Mouse (Mus musculus) limb, embryonic 14.5 days (tissue): ENCODE measurements around the gene Ass1. TPM values are rescaled to one million over a fixed set of nuclear protein-coding genes. Genes with fewer than 3 reads are reported as not detected.

Experiments used
- ATAC-seq: fragments of 200-750 bp; cut with Nextera tagmentation; 2 replicates; pipeline ENCODE4 v1.8.0; 2017; ENCODE audit warnings: low read depth, moderate number of reproducible peaks, moderate TSS enrichment; ENCODE audit not compliant: low FRiP score
- DNase-seq: peaks from one replicate; pipeline ENCODE4 v3.0.0-alpha.2; 2015; ENCODE audit warnings: low spot score
- H3K27ac ChIP-seq: fragments of 300-500 bp; sonication (generic); replicated peaks from 2 replicates; pipeline ENCODE4 v1.5.1; 2014; ENCODE audit warnings: low read depth, mild to moderate bottlenecking, low read length, moderate library complexity, mixed read lengths
- H3K27me3 ChIP-seq: fragments of 300-500 bp; sonication (generic); 2 replicates; pipeline ENCODE4 v1.6.1; 2014; ENCODE audit warnings: low read length, mixed read lengths; ENCODE audit not compliant: control insufficient read depth, insufficient read depth
- H3K36me3 ChIP-seq: fragments of 300-500 bp; sonication (generic); 2 replicates; pipeline ENCODE4 v1.6.1; 2014; ENCODE audit warnings: mild to moderate bottlenecking, low read length, moderate library complexity, mixed read lengths; ENCODE audit not compliant: control insufficient read depth, insufficient read depth
- H3K4me1 ChIP-seq: fragments of 300-500 bp; sonication (generic); 2 replicates; pipeline ENCODE4 v1.6.1; 2014; ENCODE audit warnings: antibody characterized with exemption, low read length, mixed read lengths; ENCODE audit not compliant: control insufficient read depth, insufficient read depth
- H3K4me2 ChIP-seq: fragments of 300-500 bp; sonication (generic); replicated peaks from 2 replicates; pipeline ENCODE4 v1.6.1; 2014; ENCODE audit warnings: low read depth, mild to moderate bottlenecking, low read length, moderate library complexity; ENCODE audit not compliant: severe bottlenecking
- H3K4me3 ChIP-seq: fragments of 300-500 bp; sonication (generic); replicated peaks from 2 replicates; pipeline ENCODE4 v1.5.1; 2014; ENCODE audit warnings: low read length
- H3K9ac ChIP-seq: fragments of 300-500 bp; sonication (generic); 2 replicates; pipeline ENCODE4 v1.6.1; 2014; ENCODE audit warnings: mild to moderate bottlenecking, low read depth, low read length, moderate library complexity; ENCODE audit not compliant: severe bottlenecking
- H3K9me3 ChIP-seq: fragments of 300-500 bp; sonication (generic); 2 replicates; pipeline ENCODE4 v1.6.1; 2016; ENCODE audit warnings: low read length; ENCODE audit not compliant: control insufficient read depth
- POLR2A ChIP-seq: fragments of 200-500 bp; IDR thresholded peaks from 2 replicates; pipeline ENCODE4 v1.8.0; 2012; ENCODE audit warnings: inconsistent platforms, mild to moderate bottlenecking, moderate library complexity, borderline replicate concordance; ENCODE audit not compliant: insufficient read depth, insufficient read length; ENCODE audit errors: extremely low read depth
- WGBS: fragments of 180-500 bp; shearing (Covaris S2); extraction: QIAGEN DNeasy Blood & Tissue Kit; methylation state at CpG from one replicate; pipeline ENCODE4 v1.1.7; 2014; 5-methylcytosine and 5-hydroxymethylcytosine counted together
- polyA plus RNA-seq, 2 experiments: library from polyadenylated mRNA; depleted of rRNA in 1 of 2; stranded (reverse) in 1 of 2; unstranded in 1 of 2; fragments of >200 nt; fragmentation: Nextera tagmentation in 1 of 2; extraction: Ambion mirVana in 1 of 2; gene quantifications; 2 replicates each; pipeline versions ENCODE4 v1.2.1 to v1.2.3; 2012 to 2014

Ass1 gene
- polyA plus RNA-seq, 2 experiments = 17.1 to 27.1 TPM

GRCm38 (mm10) chr2:31511316-31511715 lies 41.3 kb downstream of the Ass1 start:
- no peak overlapping the region for H3K9ac ChIP-seq
- no peak overlapping the region for H3K4me3 ChIP-seq
- WGBS = 64% methylated on average over 6 of the region's 6 CpGs
- H3K36me3 ChIP-seq = no peaks in the 10 kb centered on the region
- ATAC-seq (no peak), DNase-seq (no peak)
- H3K9me3 ChIP-seq = peaks cover 7% of the 10 kb centered on the region
- peaks cover 17% of the 10 kb centered on the region for H3K4me1 ChIP-seq
- no peak overlapping the region for H3K27ac ChIP-seq
- H3K27me3 ChIP-seq = no peaks in the 10 kb centered on the region
- H3K4me2 ChIP-seq = no peak overlapping the region
- TF ChIP-seq POLR2A = no peak

- H3K27ac ChIP-seq = no peak overlapping the region
- DNase-seq (no peak), ATAC-seq (no peak)
- no peaks in the 10 kb centered on the region for H3K27me3 ChIP-seq
- WGBS = 66% methylated on average over 12 of the region's 12 CpGs
- H3K36me3 ChIP-seq = no peaks in the 10 kb centered on the region
- no peak for TF ChIP-seq POLR2A
- peaks cover 7% of the 10 kb centered on the region for H3K9me3 ChIP-seq
- H3K4me1 ChIP-seq = peaks cover 6% of the 10 kb centered on the region; the same call in 1 of the 2 replicates
- no peak overlapping the region for H3K4me2 ChIP-seq
- H3K9ac ChIP-seq = no peak overlapping the region
- H3K4me3 ChIP-seq = no peak overlapping the region
Observed at GRCm38 (mm10) chr2:31516557-31516956, 46.5 kb downstream of the Ass1 start.

GRCm38 (mm10) chr2:31521800-31522335 lies 51.9 kb downstream of the Ass1 start:
- no peaks in the 10 kb centered on the region for H3K4me1 ChIP-seq
- no peak overlapping the region for H3K4me2 ChIP-seq
- 80% methylated on average over 16 of the region's 16 CpGs for WGBS
- no peak overlapping the region for H3K9ac ChIP-seq
- no peaks in the 10 kb centered on the region for H3K9me3 ChIP-seq
- no peaks in the 10 kb centered on the region for H3K27me3 ChIP-seq
- no peak overlapping the region for H3K4me3 ChIP-seq
- ATAC-seq (no peak), DNase-seq (no peak)
- TF ChIP-seq POLR2A = no peak
- no peak overlapping the region for H3K27ac ChIP-seq
- H3K36me3 ChIP-seq = no peaks in the 10 kb centered on the region

GRCm38 (mm10) chr2:31524641-31525040 lies 54.6 kb downstream of the Ass1 start:
- Histone ChIP-seq H3K4me1 (no peaks in the 10 kb centered on the region), H3K4me2 (no peak overlapping the region), H3K9me3 (no peaks in the 10 kb centered on the region), H3K36me3 (no peaks in the 10 kb centered on the region), H3K27me3 (no peaks in the 10 kb centered on the region), H3K9ac (no peak overlapping the region), H3K27ac (no peak overlapping the region), H3K4me3 (no peak overlapping the region)
- DNase-seq (no peak), ATAC-seq (no peak)
- TF ChIP-seq POLR2A = no peak
- 80% methylated on average over 5 of the region's 5 CpGs for WGBS

GRCm38 (mm10) chr2:31525778-31526177 lies 55.8 kb downstream of the Ass1 start:
- 37% methylated on average over 6 of the region's 10 CpGs for WGBS
- no peak for TF ChIP-seq POLR2A
- H3K36me3 ChIP-seq = no peaks in the 10 kb centered on the region
- ATAC-seq = no peak
- H3K9me3 ChIP-seq = no peaks in the 10 kb centered on the region
- H3K9ac ChIP-seq = peak overlapping the region; percentile 12; the same call in 1 of the 2 replicates
- DNase-seq = no peak
- no peak overlapping the region for H3K27ac ChIP-seq
- H3K4me3 ChIP-seq = no peak overlapping the region
- no peak overlapping the region for H3K4me2 ChIP-seq
- H3K4me1 ChIP-seq = no peaks in the 10 kb centered on the region
- H3K27me3 ChIP-seq = no peaks in the 10 kb centered on the region

DNA sequence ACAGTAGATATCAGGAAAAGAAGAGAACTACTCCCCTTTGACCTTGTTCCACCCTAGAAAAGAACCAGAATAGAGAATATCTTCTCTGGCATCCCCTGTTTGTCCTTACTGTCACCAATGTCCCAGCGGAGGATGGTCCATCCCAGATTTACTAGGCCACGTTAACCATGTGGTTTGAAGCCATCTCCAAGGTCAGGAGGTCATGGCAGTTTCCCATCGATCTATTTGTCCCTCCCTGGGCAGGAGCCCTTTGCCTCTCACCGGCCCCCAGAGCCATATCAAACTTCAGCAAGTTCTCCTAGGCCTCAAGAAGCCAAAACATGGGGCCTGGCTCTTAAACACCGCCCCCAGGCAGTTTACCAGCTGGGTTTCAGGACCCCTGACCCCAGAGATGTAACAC lies 60.2 kb downstream of the Ass1 start:
- H3K4me3 ChIP-seq = no peak overlapping the region
- H3K9me3 ChIP-seq = no peaks in the 10 kb centered on the region
- no peak overlapping the region for H3K9ac ChIP-seq
- 49% methylated on average over 5 of the region's 5 CpGs for WGBS
- H3K36me3 ChIP-seq = no peaks in the 10 kb centered on the region
- no peak overlapping the region for H3K4me2 ChIP-seq
- ATAC-seq (no peak), DNase-seq (no peak)
- no peaks in the 10 kb centered on the region for H3K27me3 ChIP-seq
- TF ChIP-seq POLR2A = no peak
- H3K27ac ChIP-seq = no peak overlapping the region
- no peaks in the 10 kb centered on the region for H3K4me1 ChIP-seq
